Mouse (Mus musculus) layer of hippocampus, postnatal 14 days (tissue): ENCODE measurements around the gene Ubr7. TPM values are rescaled to one million over a fixed set of nuclear protein-coding genes. Genes with fewer than 3 reads are reported as not detected.

ENCODE experiments used
- DNase-seq, 2 experiments: peaks; one replicate each; pipeline ENCODE4 v3.0.0; 2021 to 2022; ENCODE audit warnings: low spot score in 2 of 2, mixed read lengths in 1 of 2
- total RNA-seq, 2 experiments: library from RNA; stranded (reverse); gene quantifications; 2 replicates each; pipeline ENCODE4 v1.2.3; 2021

Gene Ubr7
- total RNA-seq, 2 experiments from 2014 or later = 30.9 to 31.4 TPM

DNA sequence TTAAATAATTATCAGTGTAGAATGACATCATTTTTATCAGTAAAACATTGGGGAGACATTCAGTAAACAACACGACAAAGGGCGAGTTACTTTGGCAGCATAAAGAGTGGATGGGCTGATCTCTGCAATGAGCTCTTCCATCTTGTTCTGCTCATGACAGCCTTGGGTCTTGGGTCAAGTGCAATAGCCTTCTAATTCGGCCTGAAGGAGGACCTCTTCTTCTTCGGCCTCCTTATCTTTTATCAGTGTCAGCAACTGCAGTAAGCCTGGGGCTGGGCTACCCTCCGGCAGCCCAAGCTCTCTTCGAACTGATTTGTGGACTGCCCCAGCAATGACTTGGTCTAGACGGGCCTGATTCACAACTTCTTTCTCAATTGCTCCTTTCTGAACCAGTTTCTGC is 15.7 kb upstream of the Ubr7 start:
- DNase-seq = no peak

DNA sequence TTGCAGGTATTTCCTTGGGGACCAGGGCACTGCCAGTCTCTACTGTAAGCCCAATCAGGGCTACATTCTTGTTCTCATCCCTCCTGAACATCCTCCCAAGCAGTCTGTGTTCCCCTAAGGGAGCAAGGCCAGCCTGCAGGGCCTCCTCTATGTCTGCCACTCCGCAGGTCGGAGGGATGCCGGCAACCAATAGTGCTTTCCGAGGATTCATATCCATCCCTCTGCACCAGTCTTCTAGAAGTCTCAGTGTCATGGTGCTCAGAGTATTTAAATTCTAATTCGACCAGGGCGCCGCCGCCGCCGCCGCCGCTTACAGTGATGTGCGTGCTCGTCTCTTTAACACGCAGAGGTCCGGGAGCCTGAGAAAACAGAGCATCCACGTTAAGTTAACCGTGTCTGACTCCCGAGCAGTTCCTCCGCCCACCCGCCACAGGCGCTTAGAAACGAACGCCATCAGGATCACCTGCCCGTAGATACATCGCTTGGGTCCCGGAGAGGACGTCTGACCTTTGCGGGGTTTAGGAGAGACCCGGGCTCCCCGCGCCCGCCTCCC is 14.7 kb upstream of the Ubr7 start:
- no peak for DNase-seq

DNA sequence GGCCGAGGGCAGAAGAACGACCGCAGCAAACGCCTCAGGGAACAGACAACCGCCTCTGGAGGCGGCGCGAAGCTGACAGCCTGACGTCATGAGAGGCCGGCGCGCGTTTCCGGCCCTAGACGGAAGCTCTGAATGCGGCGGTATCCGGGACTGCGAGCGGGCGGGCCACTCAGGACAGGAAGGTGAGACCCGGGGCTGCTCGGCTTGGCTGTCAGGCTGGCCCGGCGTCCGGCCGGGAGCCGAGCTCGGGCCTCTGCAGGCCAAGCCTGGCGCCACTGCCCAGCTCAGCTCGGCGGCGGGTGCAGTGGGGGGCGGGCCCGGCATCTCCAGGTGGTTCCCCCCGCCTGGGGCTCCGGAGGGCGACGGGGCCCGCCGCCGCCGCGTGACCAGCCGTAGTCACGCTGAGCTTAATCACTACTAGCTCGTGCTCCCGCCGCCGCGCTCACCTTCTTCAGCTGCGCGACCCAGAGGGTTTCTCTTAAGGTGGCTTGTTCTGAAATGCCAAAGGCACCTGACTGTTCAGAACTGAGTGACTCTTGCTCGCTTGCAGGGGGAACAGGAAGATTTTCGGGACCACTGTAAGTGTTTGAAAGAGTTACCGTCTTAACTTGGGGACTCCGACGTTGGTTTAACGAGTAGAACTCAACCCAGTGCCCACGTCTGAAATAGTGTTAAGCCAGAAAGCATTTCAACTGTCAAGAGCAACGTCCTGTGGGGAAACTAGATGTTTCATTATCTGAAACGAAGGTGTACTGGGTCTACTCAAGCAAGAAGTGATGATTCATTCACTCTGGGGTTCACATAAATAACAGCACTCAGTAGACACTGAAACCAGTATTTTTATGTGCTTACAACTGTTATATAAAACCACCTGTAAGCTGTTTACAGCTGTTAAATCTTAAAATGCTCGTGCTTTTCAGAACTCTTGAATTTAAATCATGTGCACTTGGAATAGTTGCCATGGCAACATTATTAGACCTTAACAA is 13.9 kb upstream of the Ubr7 start, which contains the start of the genes Moap1 and Tmem251:
Moap1 (minus strand) TSS at position 73 of the 986 bp plus-strand sequence.
Tmem251 (plus strand) TSS at position 174 of the 986 bp plus-strand sequence.
- peak; percentile 88 to 91 for DNase-seq

DNA sequence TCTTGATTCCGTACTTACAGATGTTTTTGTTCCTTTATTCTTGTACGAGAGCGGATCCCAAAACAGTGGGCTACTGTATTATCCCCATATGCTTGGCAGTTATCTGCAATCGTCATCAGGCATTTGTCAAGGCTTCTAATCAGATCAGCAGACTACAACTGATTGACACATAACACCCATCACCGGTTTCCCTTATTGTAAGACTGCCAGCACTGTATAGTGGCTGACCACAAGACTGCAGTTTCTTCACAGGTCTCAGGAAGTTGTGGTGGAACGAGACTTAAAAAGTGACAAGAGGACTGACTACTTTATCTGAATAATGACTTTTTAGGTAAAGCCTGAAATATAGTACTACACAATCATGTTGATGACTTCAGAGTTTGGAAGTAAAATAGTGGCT is 12.9 kb upstream of the Ubr7 start:
- no peak for DNase-seq

DNA sequence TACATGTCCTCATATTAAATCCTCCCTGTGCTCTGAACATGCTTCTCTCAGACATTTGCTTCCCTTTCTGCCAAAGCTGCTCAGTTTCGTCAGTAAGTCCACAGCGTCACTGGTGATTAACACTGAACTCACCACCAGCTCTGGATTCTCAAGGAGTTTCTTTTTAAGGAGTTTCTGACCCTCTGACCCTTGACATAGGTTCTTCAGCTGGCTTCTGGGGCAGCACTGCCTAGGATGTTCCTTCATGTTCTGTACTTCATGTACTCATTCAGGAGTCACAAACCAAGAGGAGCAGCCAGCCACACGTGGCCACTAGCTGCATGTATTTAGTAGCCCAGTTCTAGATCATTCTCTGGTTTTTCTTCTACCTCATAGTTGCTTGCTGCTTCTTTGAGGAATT is 9.5 kb upstream of the Ubr7 start:
- DNase-seq = no peak

DNA sequence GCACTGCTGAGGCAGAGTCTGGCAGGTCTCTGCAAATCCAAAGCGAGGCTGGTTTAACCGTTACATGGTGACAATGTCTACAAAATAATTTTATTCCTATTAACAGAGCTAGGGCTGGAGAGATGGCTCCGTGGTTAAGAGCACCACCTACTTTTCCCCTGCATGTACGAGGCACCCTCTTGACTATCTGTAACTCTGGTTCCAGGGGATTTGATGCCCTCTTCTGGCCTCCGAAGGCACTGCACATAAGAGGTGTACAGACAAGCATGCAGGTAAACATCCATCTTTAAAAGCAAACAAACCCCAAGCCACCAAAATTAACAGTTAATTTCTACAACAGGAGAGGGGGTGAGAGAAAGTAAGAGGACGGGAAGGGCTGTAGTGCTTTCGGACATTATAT is 1.5 kb upstream of the Ubr7 start:
- no peak for DNase-seq

DNA sequence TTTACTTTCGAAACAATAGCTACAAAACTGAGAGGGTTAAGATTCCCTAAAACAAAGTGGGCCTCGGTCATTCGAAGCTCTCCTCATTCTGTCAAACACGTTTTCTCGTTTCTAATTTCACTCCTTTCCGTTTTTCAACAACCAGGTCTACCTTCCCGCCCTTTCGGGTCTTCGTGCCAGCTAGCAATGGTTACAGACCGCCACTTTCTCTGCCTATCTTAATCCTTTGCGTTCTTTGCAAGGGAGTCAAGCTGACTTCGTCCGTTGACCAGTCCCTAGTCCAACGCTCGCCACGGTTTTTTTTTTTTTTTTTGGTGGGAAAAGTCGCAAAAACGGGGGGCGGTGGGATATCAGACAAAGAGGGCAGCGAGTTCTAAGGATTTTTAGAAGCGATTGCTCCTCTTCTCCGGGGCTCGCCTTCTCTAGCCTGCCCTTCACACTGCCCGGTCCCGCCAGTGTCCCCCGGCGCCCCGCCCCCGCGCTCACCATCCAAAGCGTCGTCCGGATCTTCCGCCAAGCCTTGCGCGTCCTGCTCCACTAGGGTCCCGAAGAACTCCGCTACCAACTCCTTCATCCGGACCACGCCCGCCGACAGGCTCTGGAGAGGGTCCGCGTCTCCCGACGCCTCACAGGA is 595 bp upstream of the Ubr7 start:
- no peak for DNase-seq

DNA sequence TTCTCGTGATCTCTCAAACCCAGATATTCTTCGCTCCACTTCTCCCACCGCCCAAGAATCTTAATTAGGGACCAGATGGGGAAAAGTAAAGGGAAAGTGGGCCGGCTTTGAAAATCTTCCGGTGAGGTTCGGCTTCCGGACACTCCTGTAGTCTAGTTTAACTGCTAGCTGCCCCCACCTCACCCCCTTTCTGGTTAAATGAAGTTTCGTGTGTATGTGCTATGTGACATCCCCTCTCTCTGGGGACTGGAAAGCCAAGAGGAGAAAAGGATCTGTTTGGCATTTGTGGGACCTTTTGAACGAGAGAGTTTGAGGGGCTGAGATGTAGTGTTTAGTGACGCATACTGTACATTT is 613 bp downstream of the Ubr7 start, which contains the start of gene Gm20604:
Gm20604 (minus strand) TSS at position 270 of the 354 bp plus-strand sequence.
- DNase-seq = no peak

DNA sequence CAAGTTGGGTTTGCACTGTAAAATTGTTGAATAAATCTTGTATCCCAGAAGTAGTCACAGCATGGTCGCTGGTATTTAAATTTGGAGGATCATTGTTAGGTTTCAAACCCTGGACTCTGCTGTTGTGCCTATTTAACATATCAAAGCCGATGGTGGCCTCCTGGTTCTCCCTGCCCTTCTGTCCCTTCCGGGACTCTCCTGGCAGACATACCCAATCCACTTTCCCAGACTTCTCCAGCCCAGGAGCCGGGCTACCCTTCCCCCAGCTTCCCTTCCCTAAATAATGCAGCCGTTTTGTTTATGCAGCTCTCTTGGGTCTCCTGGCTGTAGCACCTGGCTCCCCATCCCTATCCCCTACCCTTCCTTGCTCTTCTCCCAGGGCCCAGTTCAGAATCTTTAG is 1.2 kb downstream of the Ubr7 start:
- no peak for DNase-seq

DNA sequence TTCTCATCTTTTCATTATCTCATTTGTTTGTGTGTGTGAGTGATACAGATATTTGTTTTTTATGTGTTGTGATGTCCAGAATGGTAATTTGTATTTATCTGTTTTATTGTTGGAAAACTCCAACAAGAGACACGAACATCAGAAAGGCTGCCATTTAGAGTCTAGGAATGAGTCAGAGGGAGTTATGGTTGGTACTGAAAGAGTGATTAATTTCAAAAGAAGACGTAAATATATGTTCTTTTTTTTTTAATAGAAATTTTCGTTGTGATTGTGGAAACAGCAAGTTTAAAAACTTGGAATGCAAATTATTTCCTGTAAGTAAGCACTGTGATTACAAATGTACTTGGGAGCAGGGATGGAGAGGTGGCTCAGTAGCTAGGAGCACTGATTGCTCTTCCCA is 3.9 kb downstream of the Ubr7 start:
- no peak for DNase-seq

DNA sequence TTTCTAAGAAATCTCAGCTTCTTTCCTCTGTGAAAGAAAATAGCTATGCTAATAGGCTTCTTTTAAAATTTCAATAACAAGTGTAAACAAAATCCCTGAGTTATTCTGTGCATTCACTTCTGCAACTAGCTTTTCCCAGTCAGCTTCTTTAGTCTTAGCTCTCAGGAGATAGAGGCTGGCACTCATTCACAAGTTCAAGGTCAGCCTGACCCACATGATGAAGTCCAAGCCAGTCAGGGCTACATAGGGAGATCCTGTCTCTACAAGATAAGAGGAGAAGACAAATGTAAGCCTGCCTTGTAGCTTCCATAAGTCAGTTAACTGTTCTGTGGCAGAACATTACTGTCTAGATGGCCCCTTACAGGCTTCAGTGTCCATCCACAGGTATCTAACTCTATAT is 5.9 kb downstream of the Ubr7 start:
- DNase-seq = no peak

DNA sequence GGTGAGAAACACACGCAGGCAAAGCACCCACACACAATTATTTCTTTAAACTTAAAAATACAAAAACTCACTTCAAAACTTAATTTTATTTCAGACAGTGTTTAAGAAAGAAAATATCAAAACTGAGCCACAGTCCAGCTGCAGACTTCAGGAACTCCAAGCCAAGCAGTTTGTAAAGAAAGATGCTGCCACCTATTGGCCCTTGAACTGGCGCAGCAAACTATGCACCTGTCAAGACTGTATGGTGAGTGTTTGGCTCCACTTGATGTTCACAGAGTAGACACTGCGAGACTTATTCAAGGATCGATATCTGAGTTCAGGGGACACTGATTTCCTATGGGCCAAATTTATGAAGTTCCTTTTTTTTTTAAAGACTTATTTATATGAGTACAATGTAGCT is 11.2 kb downstream of the Ubr7 start:
- DNase-seq = no peak

DNA sequence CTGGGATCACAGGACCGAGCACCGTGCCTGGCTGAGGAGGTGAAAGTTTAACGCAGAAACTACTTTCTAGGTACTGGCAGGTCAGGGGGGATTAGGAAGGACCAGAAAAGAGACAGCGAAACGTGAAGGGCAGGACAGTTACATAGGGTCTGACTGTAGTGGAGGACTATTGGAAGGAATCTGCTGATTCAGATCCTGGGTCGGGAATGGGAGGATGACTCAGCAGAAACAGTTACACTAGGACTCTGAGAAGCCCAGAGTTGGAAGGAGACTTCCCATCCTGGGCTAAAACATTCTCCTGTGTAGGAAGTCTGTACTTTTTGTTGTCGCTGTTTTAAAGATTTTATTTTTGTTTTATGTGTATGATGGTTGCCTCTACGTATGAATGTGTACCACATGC is 13.8 kb downstream of the Ubr7 start:
- DNase-seq = no peak

DNA sequence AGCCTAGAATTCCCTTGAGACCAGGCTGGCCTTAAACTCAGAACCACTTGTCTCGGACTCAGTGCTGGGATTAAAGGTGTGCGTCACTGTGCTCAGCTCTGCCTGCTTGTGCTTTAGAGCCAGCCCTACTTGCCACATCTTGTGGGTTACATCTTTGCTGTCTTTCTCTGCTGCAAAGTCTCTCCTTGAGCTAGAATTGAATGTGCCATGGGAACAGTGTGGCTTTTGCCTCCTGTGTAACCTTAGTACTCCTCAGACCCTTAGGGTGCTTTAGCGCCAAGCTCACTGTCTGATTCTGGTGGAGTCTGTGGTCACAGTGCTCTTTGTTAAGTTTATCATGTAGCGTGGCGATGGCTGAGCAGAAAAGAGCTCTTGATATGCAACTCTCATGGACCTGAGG is 14.9 kb downstream of the Ubr7 start:
- DNase-seq = no peak

DNA sequence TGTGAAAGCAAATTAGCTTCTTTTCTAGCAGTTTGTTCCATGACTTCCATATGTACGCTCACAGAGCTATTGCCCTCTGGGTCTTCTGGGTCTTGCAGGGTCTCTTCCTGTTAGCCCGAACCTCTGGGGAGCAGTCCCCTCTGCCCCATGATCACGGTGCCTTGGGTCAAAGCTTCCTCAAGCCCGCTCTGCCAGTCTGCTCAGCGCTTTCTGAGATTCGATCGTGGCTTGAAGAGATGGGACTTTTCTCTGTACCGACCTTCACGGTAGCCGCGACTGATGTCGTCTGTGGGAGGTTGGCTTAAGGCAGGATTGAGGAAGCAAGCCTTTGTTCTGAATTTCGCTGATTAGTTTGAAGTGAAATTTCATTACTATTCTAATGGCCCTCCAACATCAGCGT is 18.3 kb downstream of the Ubr7 start:
- DNase-seq = no peak

DNA sequence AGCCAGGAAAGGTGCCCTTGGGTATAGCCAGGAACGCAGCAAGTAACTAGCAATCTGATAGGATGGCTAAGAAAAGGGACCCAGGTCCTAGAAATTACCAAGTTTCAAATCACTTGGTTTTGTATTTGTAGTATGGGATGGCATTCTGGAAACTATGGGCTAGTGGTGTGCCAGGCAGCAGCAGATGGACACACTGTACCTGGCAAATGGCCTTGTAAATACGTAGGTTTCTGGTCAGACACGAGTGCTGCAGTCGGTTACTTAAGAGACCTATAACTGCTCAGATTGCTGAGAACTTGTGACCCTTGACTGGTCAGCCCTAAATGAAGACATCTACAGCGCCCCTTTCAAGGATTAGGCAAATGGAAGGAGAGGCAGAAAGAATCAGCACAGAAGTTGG is 20.4 kb downstream of the Ubr7 start:
- no peak for DNase-seq

DNA sequence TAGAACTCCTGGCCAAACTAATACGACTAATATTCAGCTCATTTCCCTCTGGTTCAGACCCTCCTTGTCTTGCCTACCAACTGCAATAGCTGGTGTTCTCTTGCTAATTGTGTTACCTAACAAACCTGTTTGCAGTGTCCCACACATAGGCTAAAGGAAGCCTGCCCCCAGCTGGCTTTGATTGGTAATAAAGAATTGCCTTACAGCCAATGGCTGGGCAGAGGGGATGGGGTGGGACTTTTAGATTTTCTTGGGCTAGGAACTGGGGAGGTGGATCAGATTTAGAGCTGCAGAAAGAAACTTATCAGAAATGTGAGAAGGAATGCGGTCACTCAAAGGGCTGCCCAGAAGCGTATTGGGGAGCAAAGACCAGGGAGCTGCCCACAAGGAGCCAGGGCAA is 21.7 kb downstream of the Ubr7 start:
- no peak for DNase-seq

DNA sequence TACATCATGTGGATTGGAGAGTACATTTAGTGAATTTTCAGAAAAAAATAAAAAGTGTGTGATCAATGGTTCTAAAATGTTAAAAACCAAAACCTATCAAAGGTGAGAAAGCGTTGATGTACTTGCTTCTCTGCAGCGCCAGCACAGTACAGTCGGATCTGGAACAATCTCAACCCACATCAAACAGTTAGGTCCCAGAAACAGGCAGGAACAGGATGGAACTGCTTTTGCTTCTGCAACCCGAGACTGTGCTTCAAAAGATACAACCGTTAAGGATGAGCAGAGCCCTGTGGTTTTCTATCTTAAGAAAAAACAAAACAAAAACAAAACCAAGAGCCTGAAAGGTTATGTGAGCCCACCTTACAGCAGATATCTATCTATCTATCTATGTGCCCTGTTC is 25.1 kb downstream of the Ubr7 start:
- no peak for DNase-seq

DNA sequence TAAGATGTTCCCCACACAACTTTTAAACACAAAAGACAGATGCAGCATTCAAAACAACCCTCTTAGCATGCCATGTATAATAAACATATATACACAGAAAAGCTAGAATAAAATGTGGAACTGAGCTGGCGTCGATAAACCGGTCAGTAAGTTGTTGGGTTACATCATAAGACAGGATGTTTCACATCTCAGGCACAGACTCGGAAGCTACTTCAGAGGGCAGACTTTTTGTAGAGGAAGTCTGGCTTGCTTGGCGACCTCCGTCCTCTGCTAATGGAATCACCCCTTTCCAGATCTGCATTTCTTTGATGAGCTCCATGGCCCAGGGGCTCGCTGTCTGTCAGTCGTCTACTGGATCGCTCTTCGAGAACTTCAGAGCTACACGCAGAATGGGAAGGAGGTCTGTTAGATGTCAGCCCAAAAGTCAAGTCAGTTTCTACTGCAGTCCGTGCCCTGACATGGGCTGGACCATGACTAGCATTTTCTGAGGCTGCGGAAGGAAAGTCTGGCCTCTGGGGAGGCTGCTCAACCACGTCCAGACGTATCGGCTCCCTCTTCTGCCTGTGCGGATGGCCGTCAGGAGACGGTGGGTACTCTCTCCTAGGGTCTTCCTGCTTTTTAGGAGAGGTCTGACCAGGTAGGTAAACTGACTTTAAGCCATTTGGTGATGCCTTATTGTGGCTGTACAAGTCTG is 27.3 kb downstream of the Ubr7 start:
- DNase-seq = no peak

DNA sequence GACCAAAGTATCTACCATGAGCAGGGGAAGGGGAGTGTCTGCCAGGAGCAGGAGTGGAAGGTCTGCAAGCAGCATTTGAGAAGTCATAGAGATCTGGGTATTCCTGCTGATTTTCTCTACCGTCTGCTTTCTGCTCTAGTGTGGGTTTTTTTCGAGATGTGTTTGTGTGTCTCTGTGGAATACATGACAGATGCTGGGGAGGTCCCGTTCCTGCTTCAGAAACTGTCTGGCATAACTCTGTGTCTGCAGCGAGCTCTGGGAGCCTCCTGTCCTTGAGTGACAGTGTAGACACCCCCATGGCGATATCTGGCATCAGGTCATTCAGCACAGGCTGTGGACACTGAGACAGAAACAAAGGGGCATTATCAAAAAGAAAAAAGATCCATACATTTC is 27.8 kb downstream of the Ubr7 start:
- DNase-seq = peak in 1 of 2 experiments; percentile 40

DNA sequence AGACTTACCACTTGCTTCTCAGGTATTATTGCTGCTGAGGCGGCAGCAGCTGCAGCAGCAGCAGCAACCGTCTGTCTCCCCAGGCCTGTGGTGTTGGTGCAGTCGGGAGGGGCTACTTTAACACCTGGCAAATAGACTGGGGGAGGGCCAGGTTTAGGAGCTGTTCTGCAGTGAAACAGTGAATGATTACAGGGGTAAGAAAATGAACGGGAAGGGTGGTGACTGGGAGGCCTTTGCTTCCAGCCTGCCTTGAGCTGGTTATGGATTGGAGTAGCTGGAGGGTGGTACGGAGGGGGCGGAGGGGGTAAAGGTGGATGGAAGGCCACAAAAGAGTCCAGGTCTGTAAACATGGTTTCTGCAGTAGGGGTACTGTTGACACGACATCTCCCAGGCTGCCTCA is 30.2 kb downstream of the Ubr7 start:
- no peak for DNase-seq

DNA sequence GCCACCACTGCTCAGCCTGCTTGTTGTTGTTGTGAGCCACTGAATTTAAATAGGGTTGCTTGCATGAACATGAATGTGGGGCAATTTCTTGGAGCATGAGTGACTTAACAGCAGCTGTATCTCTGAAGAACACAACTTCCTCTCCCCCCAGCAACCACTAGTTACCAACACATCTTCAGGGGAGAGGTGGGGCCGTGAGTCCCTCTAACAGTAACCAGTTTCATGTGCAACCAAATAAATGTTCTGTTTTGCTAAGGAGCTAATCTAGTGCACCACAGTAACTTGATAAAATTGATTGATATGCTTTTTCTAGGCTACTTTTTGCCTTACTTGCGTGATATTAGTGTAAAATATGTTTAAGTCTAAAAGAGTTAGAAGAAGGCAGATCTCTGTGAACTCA is 41.8 kb downstream of the Ubr7 start:
- no peak for DNase-seq
